Mouse (Mus musculus) layer of hippocampus, postnatal 36 days (tissue): ENCODE data around the gene Get4. TPM values are rescaled to one million over a fixed set of nuclear protein-coding genes. Genes with fewer than 3 reads are reported as not detected.
A peak's percentile ranks its signal among the peaks of the same experiment; 100 is the strongest.

Source experiments
- DNase-seq, 2 experiments: peaks; one replicate each; pipeline ENCODE4 v3.0.0; 2022
- total RNA-seq, 2 experiments: library from RNA; stranded (reverse); gene quantifications; 2 replicates each; pipeline ENCODE4 v1.2.3; 2021

The Get4 gene
- total RNA-seq, result 10 to 100 TPM; 52.6 to 55.3 TPM

GRCm38 (mm10) chr5:139252081-139252909 lies at the start of gene Get4:
Gene Get4 (plus strand): TSS chr5:139252324.
- peak; percentile 97 to 98 for DNase-seq

- DNase-seq, result no peak
Observed at GRCm38 (mm10) chr5:139203312-139203711, 48.8 kb upstream of the Get4 start.

GRCm38 (mm10) chr5:139206081-139206480 lies 46.0 kb upstream of the Get4 start:
- no peak for DNase-seq

GRCm38 (mm10) chr5:139206525-139206924 lies 45.6 kb upstream of the Get4 start:
- no peak for DNase-seq

- DNase-seq, result no peak
Observed at GRCm38 (mm10) chr5:139208183-139208582, 43.9 kb upstream of the Get4 start.

- no peak for DNase-seq
Observed at GRCm38 (mm10) chr5:139208871-139209684, 43.0 kb upstream of the Get4 start.

GRCm38 (mm10) chr5:139209685-139210026 lies 42.5 kb upstream of the Get4 start:
- no peak for DNase-seq

- no peak for DNase-seq
Observed at GRCm38 (mm10) chr5:139211737-139212385, 40.3 kb upstream of the Get4 start.

- no peak for DNase-seq
Observed at GRCm38 (mm10) chr5:139214298-139214697, 37.8 kb upstream of the Get4 start.

- no peak for DNase-seq
Observed at GRCm38 (mm10) chr5:139215184-139215583, 36.9 kb upstream of the Get4 start.

- no peak for DNase-seq
Observed at GRCm38 (mm10) chr5:139216121-139216520, 36.0 kb upstream of the Get4 start.

GRCm38 (mm10) chr5:139216774-139217173 lies 35.4 kb upstream of the Get4 start:
- no peak for DNase-seq

GRCm38 (mm10) chr5:139220006-139220515 lies 32.1 kb upstream of the Get4 start:
- no peak for DNase-seq

GRCm38 (mm10) chr5:139220610-139221009 lies 31.5 kb upstream of the Get4 start:
- DNase-seq, result no peak

- DNase-seq, result no peak
Observed at GRCm38 (mm10) chr5:139223331-139223730, 28.8 kb upstream of the Get4 start.

- DNase-seq, result no peak
Observed at GRCm38 (mm10) chr5:139227236-139227635, 24.9 kb upstream of the Get4 start.

GRCm38 (mm10) chr5:139227645-139228044 lies 24.5 kb upstream of the Get4 start:
- DNase-seq, result no peak

GRCm38 (mm10) chr5:139228318-139228717 lies 23.8 kb upstream of the Get4 start:
- DNase-seq, result no peak

- DNase-seq, result no peak
Observed at GRCm38 (mm10) chr5:139229716-139230115, 22.4 kb upstream of the Get4 start.

GRCm38 (mm10) chr5:139232083-139232482 lies 20.0 kb upstream of the Get4 start:
- DNase-seq, result no peak

- DNase-seq, result no peak
Observed at GRCm38 (mm10) chr5:139234423-139234822, 17.7 kb upstream of the Get4 start.

GRCm38 (mm10) chr5:139237436-139237835 lies 14.7 kb upstream of the Get4 start:
- no peak for DNase-seq
